Mouse (Mus musculus): ENCODE measurements at regions not wholly inside any gene's neighbourhood (a gene's known extent, or its start where the extent isn't known, plus 50 kb on each side); places are given as distances from the start of the nearest gene placed in this dataset.

DNA sequence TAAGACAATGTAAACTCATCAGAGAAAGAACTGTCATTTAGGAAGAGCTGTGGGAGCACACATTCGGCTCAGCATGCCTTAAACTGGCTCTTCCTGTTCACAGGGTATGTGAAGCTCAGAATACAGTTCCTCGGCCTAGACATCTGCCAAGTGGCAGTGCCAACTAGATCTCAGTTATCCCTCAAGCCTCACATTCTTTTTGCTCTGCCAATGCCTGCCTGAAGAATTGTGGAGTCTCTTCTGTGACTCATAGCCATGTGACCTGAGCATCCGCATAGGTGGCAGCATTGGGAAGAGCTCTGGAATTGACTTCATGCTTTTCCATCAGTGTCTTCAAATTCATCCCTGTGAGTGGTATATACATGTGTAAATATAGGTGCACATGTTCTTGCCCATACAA, 59.7 kb downstream of the Prlhr start:
- DNase-seq = no peak

DNA sequence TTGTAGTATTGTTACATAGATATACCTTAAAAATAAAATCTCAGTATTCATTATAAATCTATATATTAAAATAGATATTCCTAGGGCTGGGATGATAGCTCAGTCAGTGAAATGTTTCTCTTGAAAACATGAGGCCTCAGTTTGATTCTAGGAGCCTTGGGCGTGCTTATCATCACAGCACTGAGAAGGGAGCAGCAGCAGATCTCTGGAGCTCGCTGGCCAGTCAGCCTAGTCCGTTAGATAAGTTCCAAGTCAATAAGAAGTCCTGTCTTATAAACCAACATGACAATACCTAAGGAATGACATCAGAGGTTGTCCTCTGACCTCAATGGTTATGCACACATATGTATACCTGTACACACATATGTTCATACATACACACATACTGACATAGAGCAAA, 68.7 kb downstream of the Prlhr start:
- no peak for DNase-seq

DNA sequence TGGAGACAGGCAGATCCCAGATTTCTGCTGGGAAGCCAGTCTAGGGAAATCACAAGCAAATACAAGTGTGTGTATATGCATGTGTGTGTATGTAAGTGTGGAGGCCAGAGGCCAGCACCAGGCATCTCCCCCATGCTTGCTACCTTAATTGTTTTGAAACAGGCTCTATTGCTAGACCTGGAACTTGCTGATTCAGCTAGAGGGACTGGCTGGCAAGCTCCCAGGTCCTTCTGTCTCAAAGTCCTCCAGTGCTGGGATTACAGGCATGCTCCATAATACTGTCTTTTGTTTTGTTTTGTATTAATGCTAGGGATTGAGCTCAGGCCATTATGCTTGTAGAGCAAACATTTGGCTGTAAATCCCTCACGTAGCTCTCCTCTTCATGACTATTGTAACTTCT, 70.4 kb downstream of the Prlhr start:
- peak; percentile 54 for DNase-seq

DNA sequence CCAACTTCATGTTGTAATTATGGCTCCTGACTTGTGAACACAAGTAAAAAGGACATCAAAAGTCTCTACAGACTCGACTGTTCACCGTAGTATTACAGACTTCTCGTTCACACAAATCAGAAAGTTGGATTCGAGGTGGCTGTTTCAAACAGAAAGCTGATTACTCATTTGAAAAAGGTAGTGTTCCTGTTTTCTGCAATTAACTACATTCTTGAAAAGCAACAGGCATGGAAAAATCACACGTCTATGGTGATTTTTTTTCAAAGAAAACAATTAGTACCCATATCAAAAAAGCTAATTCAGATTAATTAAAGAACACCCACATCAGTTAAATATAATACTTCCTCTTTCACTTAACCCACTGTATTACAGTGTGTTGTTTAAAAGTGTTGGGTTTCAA, 71.5 kb downstream of the Prlhr start:
- no peak for DNase-seq

DNA sequence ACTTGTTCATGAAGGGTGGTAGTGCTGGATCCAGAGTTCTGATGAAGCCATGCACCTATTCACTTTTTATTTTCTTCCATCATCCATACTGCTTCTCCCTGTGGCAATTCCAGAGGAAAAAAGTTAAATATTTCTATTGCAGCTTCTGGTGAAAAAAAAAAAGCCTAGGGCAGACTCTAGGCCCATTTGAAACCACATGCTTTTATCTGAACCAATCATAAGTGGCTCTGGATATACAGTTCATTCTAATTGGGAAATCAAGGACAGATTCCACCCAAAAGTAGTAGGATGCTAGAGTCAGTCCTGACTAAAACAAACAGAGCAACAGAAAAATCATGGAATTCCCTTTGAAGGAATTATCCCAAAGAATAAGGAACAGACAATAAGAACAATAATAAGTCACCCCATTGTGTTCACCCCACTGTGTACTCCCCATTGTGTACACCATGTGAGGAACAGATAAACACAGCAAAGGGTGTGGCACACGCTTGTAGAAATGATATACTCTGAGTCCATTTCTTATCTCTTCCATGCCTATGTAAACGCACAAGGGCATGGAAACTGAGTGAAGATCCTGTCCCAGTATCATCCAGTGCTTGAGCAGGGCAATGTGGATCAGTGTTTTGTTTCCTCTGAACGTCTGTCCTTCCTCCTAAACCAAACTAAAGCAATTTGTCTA, 81.4 kb downstream of the Prlhr start:
- no peak for DNase-seq

DNA sequence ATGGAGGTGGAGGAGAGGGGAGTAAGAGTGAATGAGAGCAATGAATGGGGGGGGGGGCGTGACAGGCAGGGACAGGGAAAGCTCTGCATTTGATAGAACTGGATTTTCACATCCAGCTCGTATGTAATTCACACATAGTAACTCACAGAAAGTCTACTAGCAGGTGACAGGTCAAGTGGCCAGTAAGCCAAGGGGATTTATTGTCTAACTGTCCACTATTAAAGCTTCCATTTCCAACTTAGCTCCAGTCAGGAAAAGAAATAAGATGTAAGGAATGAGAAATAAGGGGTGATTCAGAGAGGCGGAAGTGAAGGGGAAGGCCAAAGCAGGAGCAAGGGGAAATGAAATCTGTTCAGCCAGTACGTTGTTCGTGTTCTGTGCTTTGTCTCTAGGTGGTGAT, 83.4 kb downstream of the Prlhr start:
- no peak for DNase-seq

DNA sequence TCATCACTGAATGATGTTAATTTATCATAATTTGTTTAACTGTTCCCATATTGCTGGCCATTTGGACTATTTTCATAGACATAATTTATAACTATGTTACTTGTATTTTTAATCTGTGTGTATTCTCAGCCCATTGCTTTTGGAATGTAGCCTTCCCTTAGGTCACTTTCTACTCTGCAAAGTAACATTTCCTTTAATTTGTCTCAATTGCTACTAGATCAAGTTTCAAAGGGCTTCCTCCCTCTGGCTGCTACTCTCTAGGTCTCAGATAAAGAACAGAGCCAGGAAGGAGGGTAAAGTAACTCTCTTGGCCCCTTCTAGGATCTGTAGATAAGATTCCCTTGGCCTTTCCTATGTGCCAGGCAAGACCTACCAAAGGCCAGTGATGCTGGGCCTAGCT, 85.4 kb downstream of the Prlhr start:
- DNase-seq = no peak

DNA sequence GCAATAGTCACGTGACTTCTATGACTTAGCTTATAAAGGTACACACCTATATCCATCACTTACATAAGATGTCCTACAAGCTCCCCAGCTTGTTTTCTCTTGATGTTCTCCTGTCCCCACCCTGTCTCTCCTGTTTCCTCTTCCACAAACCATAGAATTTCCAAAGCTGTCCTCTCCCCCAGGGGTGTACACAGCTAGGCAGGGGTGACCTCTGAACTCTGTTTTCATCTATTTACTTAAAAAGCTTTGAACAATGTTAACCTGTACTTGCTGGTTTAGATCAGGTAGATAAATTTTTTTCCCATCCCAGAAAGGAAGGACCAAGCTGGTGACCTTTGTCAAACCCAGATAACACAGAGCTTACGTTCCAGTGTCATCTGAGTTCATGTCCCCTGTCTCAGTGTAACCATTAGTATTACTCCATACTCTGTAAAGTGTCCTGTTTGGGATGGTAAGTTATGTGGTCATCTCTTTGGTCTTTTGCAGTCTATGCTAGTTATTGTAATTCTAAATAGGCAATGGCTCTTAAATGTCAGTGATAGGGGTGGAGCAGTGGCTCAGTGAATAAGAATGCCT, 89.0 kb downstream of the Prlhr start:
- DNase-seq = no peak

DNA sequence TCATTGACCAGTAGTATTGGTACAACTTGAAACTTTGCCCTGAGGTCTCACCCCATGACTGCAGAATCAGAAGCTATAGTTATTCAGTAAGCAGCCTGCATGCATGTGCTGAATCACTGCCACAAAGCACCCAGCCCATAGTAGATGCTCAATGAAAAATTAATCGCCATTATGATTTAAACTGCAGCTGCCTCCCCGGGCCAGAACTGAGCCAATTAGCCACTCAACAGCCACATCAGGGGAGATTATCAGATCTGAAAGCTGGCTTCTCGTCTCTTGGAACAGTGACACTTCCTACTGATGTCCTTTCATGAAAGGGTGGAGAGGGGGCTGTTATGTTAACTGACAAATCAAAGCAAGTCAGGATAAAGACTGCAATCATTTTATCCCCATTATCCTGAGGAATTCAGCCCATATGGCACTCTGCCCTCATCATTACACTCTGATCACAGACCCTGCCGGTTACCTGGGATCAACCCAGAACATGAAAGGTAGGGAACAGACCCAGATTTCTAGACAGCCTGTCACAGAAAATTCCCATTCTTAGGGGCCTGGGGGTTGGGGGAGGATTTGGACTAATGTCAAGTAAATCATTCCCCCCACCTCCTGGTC, 104.0 kb downstream of the Prlhr start:
- DNase-seq = peak; percentile 5

DNA sequence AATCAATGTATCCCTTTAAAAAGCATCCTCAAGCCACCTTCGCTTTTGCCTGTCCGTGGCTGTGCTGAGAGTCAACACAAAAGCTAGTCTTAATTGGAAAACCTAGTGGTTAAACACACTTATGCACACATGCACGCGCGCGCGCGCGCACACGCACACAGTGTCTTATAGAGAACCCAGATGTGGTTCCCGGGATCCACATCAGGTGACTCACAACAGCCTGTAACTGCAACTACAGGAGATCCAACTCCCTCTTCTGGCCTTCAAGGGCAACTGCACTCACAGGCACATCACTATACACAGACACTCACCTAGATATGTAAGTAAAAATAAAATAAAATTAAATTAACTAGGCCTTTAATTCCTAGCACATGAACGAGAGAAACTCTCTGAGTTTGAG, 118.4 kb upstream of the Fam204a start:
- no peak for DNase-seq

DNA sequence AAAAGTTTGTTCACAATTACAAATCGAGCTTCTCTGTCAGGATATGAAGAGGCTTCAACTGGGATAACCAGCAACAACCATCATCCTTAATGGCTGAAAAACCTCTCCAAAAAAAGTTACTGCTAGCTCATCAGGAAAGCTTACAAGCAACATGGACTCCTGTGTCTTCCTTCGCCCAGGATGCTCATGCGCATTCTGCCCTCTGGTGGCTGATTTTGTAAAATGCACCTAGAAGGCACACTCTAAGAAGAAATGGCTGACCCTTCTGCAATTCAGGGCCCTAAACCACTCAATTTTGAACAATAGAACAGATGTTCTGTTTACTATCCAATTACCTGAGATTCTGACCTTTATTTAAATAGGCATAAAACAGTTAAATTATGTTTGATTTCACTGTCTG, 115.0 kb upstream of the Fam204a start:
- DNase-seq = peak; percentile 4

DNA sequence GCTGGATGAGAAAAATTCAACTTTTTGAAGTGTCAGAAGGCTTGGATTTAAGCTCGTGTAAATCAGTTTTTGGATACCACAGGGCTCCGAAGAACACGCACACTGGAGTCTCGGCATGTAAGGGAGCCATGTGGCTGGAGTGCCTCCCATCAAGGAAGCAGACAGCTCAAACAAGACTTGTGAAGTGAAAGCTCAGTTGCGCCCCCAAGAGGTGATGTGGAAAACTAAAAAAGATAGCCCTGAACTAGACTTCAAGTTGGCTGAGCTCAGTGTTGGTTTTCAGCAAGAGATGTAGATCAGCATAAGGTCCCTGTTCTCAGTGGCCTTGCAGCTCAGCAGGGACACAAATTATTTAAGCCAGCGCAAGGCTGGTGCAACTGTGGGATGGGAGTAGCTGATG, 113.7 kb upstream of the Fam204a start:
- DNase-seq = no peak

DNA sequence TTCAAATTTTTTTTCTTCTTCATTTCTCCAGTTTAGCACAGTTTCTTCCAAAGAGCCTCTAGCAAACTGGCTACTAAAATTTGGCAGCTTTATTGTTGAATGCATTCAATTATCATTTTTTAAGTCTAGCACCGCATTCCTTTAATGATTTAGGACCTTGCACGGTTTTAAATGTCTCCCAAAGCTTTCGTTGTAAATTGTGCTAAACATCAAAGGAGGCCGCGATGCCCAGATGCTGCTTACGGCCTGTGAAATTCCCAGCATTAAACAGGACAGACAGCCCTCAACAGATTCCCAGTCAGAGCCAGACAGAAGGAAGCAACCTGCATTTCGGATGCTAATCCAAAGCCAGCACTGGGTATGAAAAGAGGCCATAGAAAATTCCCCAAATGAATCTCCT, 108.0 kb upstream of the Fam204a start:
- DNase-seq = no peak

DNA sequence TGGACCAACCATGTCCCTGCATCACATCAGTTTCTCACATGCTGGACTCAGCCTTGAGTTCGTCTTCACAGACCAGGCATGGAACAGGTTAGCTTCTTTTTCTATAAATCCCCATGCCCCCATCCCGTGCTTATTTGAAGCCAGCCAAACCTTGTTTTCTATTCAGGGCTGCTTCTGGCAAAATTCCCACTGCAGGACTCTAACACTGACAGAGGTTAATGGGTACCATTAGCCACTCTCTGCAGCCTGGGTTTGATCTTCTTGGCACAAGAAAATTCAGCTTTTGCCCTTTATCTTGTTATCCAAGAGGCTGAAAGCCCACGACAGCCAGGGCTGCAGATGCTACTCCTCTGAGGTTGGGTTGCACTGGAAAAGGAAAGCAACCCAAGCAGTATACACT, 101.8 kb upstream of the Fam204a start:
- no peak for DNase-seq

DNA sequence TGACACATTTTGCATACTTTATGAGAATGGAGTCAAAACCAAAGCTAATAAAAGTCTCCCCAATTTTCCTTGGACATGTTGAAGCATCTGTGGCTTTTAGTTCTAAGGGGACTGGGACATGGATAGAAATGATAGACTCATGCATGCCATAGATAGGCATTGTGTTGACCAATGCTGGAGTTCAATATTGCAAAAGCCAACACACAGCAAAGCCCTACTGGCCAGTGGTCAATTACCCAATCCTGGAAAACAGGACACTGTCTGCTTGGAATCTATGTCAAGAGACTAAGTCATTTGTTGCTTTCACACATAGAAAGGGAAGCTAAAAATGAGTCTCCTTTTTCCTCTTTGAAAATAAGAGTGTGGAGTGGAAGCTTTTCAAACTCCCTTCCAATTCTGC, 99.1 kb upstream of the Fam204a start:
- no peak for DNase-seq

DNA sequence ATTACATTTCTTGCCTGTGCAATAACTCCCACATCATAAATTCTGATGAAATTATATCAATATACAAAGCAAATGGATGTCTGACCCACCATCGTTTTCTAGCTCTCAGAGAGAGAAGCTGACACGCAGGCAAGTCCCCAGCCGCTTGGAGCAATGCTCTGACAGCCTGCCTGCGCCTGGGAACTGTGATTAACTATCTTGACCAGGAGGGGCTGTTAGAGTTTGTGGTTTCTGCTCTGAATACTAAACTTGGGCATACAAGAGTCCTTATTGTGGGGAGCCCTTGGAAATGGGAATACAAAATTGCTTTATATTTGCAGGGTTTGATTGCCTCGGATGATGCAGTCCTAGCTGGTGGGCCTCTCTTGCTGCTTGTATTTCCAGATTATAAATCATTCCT, 98.6 kb upstream of the Fam204a start:
- no peak for DNase-seq

DNA sequence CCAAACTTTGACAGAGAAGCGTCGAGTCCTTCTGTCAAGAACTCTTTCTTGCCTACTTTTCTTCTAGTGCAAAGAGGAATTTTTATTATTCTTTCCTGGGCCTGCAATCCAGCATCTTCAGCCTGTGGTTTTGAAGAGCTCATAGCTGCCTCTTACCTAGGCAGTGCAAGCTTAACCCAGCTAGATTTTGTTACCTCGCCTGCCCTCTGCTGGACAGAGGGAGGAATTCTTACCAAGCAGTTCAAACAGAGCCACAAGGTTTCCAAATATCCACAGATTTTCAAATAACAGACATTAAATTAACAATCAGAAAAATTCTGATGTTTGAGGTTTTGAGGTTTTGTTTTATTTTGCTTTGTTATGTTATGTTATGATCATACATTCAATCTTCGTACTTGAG, 84.1 kb upstream of the Fam204a start:
- DNase-seq = peak; percentile 22

DNA sequence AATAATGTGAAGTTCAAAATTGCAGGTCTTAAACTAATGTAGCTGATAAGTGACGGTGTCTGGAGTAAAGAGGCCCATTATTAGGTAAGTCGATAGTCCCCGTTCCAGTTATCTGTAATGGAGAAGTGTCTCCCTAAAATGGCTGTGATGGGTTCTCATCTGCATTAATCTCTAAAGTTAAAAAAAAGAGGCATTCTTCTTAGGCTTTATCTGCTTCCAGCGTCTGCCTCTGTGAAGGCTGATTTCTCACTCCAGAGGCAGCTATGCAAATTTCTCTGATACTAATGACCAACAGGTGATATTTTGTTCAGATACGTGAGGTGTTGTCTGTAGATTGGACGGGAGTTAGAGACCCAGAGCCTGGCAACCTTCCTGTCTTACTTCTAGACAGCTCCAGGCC, 75.9 kb upstream of the Fam204a start:
- DNase-seq = no peak

DNA sequence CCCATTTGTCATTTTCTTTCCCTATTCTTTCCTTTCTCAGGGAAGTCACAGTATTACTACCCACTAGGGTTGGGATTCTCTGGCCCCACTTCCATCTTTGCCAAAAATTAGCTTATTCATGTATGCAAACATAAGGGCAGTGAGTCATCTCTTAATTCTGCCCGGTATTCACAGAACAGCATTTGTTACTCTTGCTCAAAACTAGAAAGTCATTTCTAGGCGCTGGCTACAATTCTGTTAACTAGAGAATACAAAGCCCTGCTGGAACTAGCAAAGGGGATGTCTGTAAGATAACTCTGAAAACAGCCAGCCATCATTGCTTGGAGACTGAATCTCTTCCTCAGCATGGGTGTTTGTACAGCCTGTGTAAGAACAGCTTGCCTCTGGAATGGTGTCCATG, 74.4 kb upstream of the Fam204a start:
- DNase-seq = no peak

DNA sequence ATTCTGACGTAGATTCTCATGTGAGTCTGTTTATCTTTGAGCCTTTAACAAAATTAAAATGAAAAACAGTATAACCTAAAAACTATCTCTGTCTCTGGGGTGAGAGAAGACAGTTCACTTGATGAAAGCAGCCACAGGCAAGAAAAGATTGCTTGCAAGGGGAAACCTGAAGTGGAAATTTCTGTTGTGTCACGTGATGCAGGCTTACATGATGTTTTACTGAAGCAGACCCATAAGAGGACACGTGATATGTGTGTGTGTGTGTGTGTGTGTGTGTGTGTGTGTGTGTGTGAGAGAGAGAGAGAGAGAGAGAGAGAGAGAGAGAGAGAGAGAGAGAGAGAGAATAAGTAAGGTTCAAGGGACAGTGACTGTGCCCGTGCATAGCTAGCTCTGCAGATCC, 63.7 kb upstream of the Fam204a start:
- DNase-seq = no peak

DNA sequence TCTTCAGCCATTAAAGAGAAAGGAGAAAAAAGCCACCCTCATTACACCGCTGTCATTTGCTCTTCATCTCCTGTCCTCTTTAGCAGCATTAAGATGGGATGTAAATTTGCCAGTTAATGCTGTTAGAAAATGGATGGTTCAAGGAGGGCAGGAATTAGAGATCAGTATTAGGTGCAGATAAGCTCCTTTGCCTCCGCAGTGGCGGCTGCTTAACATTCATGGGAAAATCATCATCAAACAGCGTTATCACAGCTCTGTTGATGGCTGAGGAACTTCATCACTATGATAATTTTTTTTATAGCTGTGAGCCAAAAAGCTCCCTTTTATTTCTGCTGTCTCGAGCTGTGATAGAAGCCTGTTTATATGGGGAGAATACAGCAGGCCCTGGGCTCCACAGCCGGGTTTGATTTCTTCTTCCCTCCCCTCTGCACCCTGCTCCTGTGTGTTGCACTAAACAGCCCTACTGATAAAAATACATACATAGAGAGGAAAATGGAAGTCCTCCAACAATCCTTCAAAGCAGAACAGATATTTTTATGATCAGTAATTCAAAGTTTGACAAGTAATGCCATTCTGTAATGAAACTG, 60.4 kb upstream of the Fam204a start:
- DNase-seq = no peak

DNA sequence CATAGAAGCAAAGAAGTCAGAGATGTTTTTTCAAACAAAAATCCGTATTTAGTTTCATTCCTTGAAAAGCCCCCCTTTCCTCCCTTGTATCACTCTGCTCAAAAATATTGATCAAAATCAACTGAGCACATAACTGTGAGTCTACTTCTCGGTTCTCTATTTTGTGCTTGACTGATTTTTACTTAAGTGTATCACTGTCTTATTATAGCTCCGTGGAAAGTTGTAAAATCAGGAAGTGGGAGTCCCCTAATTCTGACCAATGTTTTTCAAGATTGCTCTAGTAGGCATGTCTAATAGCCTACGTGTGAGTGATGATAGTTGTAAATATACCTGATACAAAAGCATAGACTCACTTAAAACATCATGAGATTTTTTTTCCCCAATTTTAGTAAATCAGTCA, 58.4 kb upstream of the Fam204a start:
- DNase-seq = no peak

Data from kidney, adult 11 months (tissue).